Mouse (Mus musculus) embryonic facial prominence, embryonic 12.5 days (tissue): ENCODE results near the gene Arhgap23. TPM values are rescaled to one million over a fixed set of nuclear protein-coding genes. Genes with fewer than 3 reads are reported as not detected.
A peak's percentile ranks its signal among the peaks of the same experiment; 100 is the strongest.

Experiments used
- ATAC-seq: fragments of 200-750 bp; cut with Nextera tagmentation; 2 replicates; pipeline ENCODE4 v1.8.0; 2017; ENCODE audit not compliant: insufficient number of reproducible peaks, insufficient read depth, low FRiP score, low TSS enrichment
- H3K27ac ChIP-seq: fragments of 300-500 bp; sonication (generic); 2 replicates; pipeline ENCODE4 v1.5.1; 2016; ENCODE audit warnings: mild to moderate bottlenecking
- H3K27me3 ChIP-seq: fragments of 300-500 bp; sonication (generic); 2 replicates; pipeline ENCODE4 v1.6.1; 2016; ENCODE audit warnings: mild to moderate bottlenecking, moderate library complexity
- H3K36me3 ChIP-seq: fragments of 300-500 bp; sonication (generic); 2 replicates; pipeline ENCODE4 v1.6.1; 2016; ENCODE audit warnings: mild to moderate bottlenecking
- H3K4me1 ChIP-seq: fragments of 300-500 bp; sonication (generic); 2 replicates; pipeline ENCODE4 v1.6.1; 2016
- H3K4me2 ChIP-seq: fragments of 300-500 bp; sonication (generic); replicated peaks from 2 replicates; pipeline ENCODE4 v1.6.1; 2016; ENCODE audit warnings: mild to moderate bottlenecking, moderate library complexity
- H3K4me3 ChIP-seq: fragments of 300-500 bp; sonication (generic); 2 replicates; pipeline ENCODE4 v1.5.1; 2016; ENCODE audit warnings: mild to moderate bottlenecking
- H3K9ac ChIP-seq: fragments of 300-500 bp; sonication (generic); 2 replicates; pipeline ENCODE4 v1.6.1; 2016; ENCODE audit warnings: mild to moderate bottlenecking, moderate library complexity
- H3K9me3 ChIP-seq: fragments of 300-500 bp; sonication (generic); 2 replicates; pipeline ENCODE4 v1.6.1; 2016; ENCODE audit warnings: mild to moderate bottlenecking, moderate library complexity
- WGBS: fragments of 180-500 bp; shearing (Covaris S2); methylation state at CpG from one replicate; pipeline ENCODE4 v1.1.7; 2016; 5-methylcytosine and 5-hydroxymethylcytosine counted together
- polyA plus RNA-seq: library from polyadenylated mRNA; unstranded; fragments of >200 nt; fragmentation: Nextera tagmentation; extraction: Ambion mirVana; gene quantifications from 2 replicates; pipeline ENCODE4 v1.2.1, GENCODE M21; 2016

The Arhgap23 gene
- polyA plus RNA-seq, 1 experiment from 2014 or later = 10.1 TPM

- no peak for ATAC-seq
Measured at GRCm38 (mm10) chr11:97450305-97450922, 35.1 kb downstream of the Arhgap23 start.

GRCm38 (mm10) chr11:97451625-97452024 is 36.3 kb downstream of the Arhgap23 start:
- WGBS = 93% methylated on average over 15 of the region's 15 CpGs
- Histone ChIP-seq H3K27me3 (no peaks in the 10 kb centered on the region), H3K36me3 (peaks cover 77% of the 10 kb centered on the region), H3K4me3 (no peak overlapping the region), H3K4me2 (peak overlapping the region; percentile 56; the same call in 1 of the 2 replicates), H3K9me3 (no peaks in the 10 kb centered on the region), H3K27ac (0 out of 2 replicates have a peak overlapping the region, but pooled peaks have one; percentile 14), H3K9ac (0 out of 2 replicates have a peak overlapping the region, but pooled peaks have one; percentile 11), H3K4me1 (peaks cover 32% of the 10 kb centered on the region)
- ATAC-seq = no peak

More at GRCm38 (mm10) chr11:97450305-97450922, 35.1 kb downstream of the Arhgap23 start:
- Histone ChIP-seq H3K27ac (peak overlapping the region; percentile 81), H3K9ac (peak overlapping the region; percentile 51), H3K4me3 (peak overlapping the region; percentile 45), H3K9me3 (no peaks in the 10 kb centered on the region), H3K4me2 (peak overlapping the region; percentile 56), H3K36me3 (peaks cover 77% of the 10 kb centered on the region), H3K4me1 (peaks cover 32% of the 10 kb centered on the region), H3K27me3 (no peaks in the 10 kb centered on the region)
- 28% methylated on average over 10 of the region's 10 CpGs for WGBS

- no peak overlapping the region for H3K4me2 ChIP-seq
- H3K4me1 ChIP-seq = 0 out of 2 replicates have a peak, but pooled peaks cover 6% of the 10 kb centered on the region
- WGBS = 83% methylated on average over 4 of the region's 4 CpGs
- ATAC-seq = no peak
- H3K9me3 ChIP-seq = no peaks in the 10 kb centered on the region
- no peak overlapping the region for H3K4me3 ChIP-seq
- H3K9ac ChIP-seq = no peak overlapping the region
- no peak overlapping the region for H3K27ac ChIP-seq
- no peaks in the 10 kb centered on the region for H3K27me3 ChIP-seq
- H3K36me3 ChIP-seq = peaks cover 92% of the 10 kb centered on the region
Measured at GRCm38 (mm10) chr11:97457120-97457519, 41.8 kb downstream of the Arhgap23 start.

- no peak for ATAC-seq
- H3K27me3 ChIP-seq = 0 out of 2 replicates have a peak, but pooled peaks cover 3% of the 10 kb centered on the region
- H3K9ac ChIP-seq = no peak overlapping the region
- peaks cover 88% of the 10 kb centered on the region for H3K36me3 ChIP-seq
- no peaks in the 10 kb centered on the region for H3K9me3 ChIP-seq
- no peak overlapping the region for H3K4me3 ChIP-seq
- H3K4me1 ChIP-seq = 0 out of 2 replicates have a peak, but pooled peaks cover 4% of the 10 kb centered on the region
- 96% methylated on average over 3 of the region's 3 CpGs for WGBS
- H3K27ac ChIP-seq = no peak overlapping the region
- H3K4me2 ChIP-seq = no peak overlapping the region
Measured at GRCm38 (mm10) chr11:97461307-97461820, 46.0 kb downstream of the Arhgap23 start.

- Histone ChIP-seq H3K4me3 (no peak overlapping the region), H3K27ac (no peak overlapping the region), H3K4me1 (0 out of 2 replicates have a peak, but pooled peaks cover 4% of the 10 kb centered on the region), H3K36me3 (peaks cover 89% of the 10 kb centered on the region), H3K27me3 (0 out of 2 replicates have a peak, but pooled peaks cover 3% of the 10 kb centered on the region), H3K9ac (no peak overlapping the region), H3K4me2 (no peak overlapping the region), H3K9me3 (no peaks in the 10 kb centered on the region)
- 86% methylated on average over 6 of the region's 6 CpGs for WGBS
- no peak for ATAC-seq
Measured at GRCm38 (mm10) chr11:97462538-97462937, 47.2 kb downstream of the Arhgap23 start.

- H3K9ac ChIP-seq = no peak overlapping the region
- H3K36me3 ChIP-seq = peaks cover 87% of the 10 kb centered on the region
- 0 out of 2 replicates have a peak, but pooled peaks cover 3% of the 10 kb centered on the region for H3K27me3 ChIP-seq
- no peak for ATAC-seq
- 44% methylated on average over 33 of the region's 33 CpGs for WGBS
- H3K9me3 ChIP-seq = no peaks in the 10 kb centered on the region
- no peak overlapping the region for H3K27ac ChIP-seq
- H3K4me3 ChIP-seq = no peak overlapping the region
- 0 out of 2 replicates have a peak, but pooled peaks cover 4% of the 10 kb centered on the region for H3K4me1 ChIP-seq
- H3K4me2 ChIP-seq = no peak overlapping the region
Measured at GRCm38 (mm10) chr11:97463166-97463565, 47.8 kb downstream of the Arhgap23 start.

GRCm38 (mm10) chr11:97463991-97464390 is 48.7 kb downstream of the Arhgap23 start:
- Histone ChIP-seq H3K4me1 (0 out of 2 replicates have a peak, but pooled peaks cover 4% of the 10 kb centered on the region), H3K9ac (no peak overlapping the region), H3K27me3 (0 out of 2 replicates have a peak, but pooled peaks cover 3% of the 10 kb centered on the region), H3K36me3 (peaks cover 84% of the 10 kb centered on the region), H3K4me3 (no peak overlapping the region), H3K4me2 (no peak overlapping the region), H3K9me3 (no peaks in the 10 kb centered on the region), H3K27ac (no peak overlapping the region)
- ATAC-seq = no peak
- 81% methylated on average over 4 of the region's 4 CpGs for WGBS

- no peak overlapping the region for H3K27ac ChIP-seq
- 90% methylated on average over 12 of the region's 12 CpGs for WGBS
- no peaks in the 10 kb centered on the region for H3K9me3 ChIP-seq
- H3K4me2 ChIP-seq = no peak overlapping the region
- no peak for ATAC-seq
- H3K9ac ChIP-seq = no peak overlapping the region
- 0 out of 2 replicates have a peak, but pooled peaks cover 4% of the 10 kb centered on the region for H3K4me1 ChIP-seq
- 0 out of 2 replicates have a peak, but pooled peaks cover 3% of the 10 kb centered on the region for H3K27me3 ChIP-seq
- no peak overlapping the region for H3K4me3 ChIP-seq
- peaks cover 87% of the 10 kb centered on the region for H3K36me3 ChIP-seq
Measured at GRCm38 (mm10) chr11:97465957-97466356, 50.6 kb downstream of the Arhgap23 start.

- no peak overlapping the region for H3K9ac ChIP-seq
- 0 out of 2 replicates have a peak, but pooled peaks cover 4% of the 10 kb centered on the region for H3K4me1 ChIP-seq
- ATAC-seq = no peak
- WGBS = 83% methylated on average over 10 of the region's 10 CpGs
- no peak overlapping the region for H3K4me3 ChIP-seq
- no peak overlapping the region for H3K4me2 ChIP-seq
- peaks cover 86% of the 10 kb centered on the region for H3K36me3 ChIP-seq
- H3K27me3 ChIP-seq = 0 out of 2 replicates have a peak, but pooled peaks cover 3% of the 10 kb centered on the region
- no peaks in the 10 kb centered on the region for H3K9me3 ChIP-seq
- H3K27ac ChIP-seq = no peak overlapping the region
Measured at GRCm38 (mm10) chr11:97466444-97467160, 51.3 kb downstream of the Arhgap23 start.

GRCm38 (mm10) chr11:97468639-97469287 is 53.4 kb downstream of the Arhgap23 start:
- ATAC-seq = peak; percentile 54; the same call in 1 of the 2 replicates
- Histone ChIP-seq H3K9ac (no peak overlapping the region), H3K4me2 (no peak overlapping the region), H3K27me3 (no peaks in the 10 kb centered on the region), H3K4me1 (0 out of 2 replicates have a peak, but pooled peaks cover 4% of the 10 kb centered on the region), H3K9me3 (no peaks in the 10 kb centered on the region), H3K27ac (no peak overlapping the region), H3K36me3 (peaks cover 86% of the 10 kb centered on the region), H3K4me3 (no peak overlapping the region)
- 48% methylated on average over 14 of the region's 14 CpGs for WGBS

- Histone ChIP-seq H3K9ac (no peak overlapping the region), H3K4me2 (no peak overlapping the region), H3K36me3 (peaks cover 81% of the 10 kb centered on the region), H3K27ac (no peak overlapping the region), H3K4me1 (0 out of 2 replicates have a peak, but pooled peaks cover 3% of the 10 kb centered on the region), H3K9me3 (no peaks in the 10 kb centered on the region), H3K27me3 (no peaks in the 10 kb centered on the region), H3K4me3 (no peak overlapping the region)
- no peak for ATAC-seq
- WGBS = 92% methylated on average over 7 of the region's 7 CpGs
Measured at GRCm38 (mm10) chr11:97469828-97470227, 54.5 kb downstream of the Arhgap23 start.
